Mouse (Mus musculus) neural tube, embryonic 10.5 days (tissue): ENCODE measurements around the gene Lin28b.
"Not testable (repeated sequence)": the region's sequence is repeated elsewhere in the genome, so short reads cannot be mapped to it uniquely, and the experiment has no call there.

ENCODE experiments used
- DNase-seq: peaks from one replicate; pipeline ENCODE4 v3.0.0-alpha.2; 2017; ENCODE audit warnings: low spot score; ENCODE audit errors: extremely low spot score

Gene Lin28b

DNA sequence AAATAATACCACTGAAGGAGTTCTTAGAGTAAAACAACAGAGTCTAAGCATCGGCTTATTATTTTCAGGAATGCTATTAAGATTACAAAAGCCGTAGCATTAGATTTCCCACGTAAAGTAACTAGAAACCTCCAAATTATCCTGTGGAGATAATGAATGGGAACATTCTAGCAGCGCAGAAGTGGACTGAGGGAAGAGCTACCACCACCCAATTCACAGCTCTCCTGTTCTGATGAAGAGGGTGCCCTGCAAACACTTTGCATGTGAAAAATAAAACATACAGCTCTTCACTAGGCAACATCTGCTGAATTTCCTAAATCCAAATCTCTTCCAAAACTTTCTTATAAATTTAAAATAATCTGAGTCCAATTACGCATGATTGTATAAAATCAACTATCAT lies 74.1 kb downstream of the Lin28b start:
- DNase-seq, result no peak

DNA sequence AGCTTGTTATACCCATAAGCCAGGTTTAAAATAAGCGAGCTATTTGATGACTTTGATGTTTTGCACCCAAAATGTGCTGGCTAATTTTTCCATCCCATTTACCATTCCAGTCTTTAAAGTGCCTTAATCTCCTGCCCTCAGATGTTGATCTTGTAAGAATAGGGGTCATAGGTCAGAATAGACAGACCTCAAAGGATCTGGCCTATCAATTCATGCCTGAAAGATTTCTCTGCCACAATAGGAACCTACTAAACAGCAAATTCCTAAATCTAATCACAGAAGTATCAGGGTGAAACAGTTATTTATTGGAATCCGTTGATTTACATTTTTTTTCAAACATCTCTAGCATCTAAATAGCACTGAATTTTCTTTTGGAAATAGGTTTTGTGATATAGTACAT lies 74.5 kb downstream of the Lin28b start:
- DNase-seq, result no peak

DNA sequence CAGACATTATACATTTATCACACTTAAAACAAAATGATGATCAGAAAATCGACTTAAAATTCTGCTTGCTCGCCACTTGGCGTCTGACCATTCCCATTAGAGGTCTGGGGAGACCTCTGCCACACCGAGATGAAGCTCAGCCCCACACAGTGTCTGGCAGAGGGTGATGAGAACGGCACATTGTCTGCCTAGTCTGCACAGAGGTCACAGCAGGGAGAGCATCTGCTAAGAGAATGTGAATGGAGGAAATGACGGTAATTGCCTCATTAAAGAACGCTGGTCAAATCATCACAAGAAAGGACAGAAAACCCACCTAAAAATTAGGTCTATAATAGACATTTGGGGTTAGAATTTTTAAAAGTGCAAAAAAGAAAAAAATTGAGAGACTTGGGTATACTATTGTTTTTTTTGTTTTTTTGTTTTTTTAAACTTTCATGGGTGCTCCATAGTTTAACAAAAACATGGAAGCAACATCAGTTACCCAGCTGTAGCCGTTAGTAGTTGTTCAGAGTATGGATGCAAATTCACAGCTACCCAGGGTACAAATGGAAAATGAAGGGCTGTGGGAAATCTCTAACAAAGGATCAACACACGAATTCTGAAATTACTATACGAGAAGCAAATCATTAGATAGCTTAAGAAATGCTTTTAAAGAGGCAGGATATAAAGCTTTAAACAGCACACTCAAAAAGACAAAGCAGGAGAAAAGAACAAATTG lies 75.4 kb downstream of the Lin28b start:
- peak; percentile 37 for DNase-seq

DNA sequence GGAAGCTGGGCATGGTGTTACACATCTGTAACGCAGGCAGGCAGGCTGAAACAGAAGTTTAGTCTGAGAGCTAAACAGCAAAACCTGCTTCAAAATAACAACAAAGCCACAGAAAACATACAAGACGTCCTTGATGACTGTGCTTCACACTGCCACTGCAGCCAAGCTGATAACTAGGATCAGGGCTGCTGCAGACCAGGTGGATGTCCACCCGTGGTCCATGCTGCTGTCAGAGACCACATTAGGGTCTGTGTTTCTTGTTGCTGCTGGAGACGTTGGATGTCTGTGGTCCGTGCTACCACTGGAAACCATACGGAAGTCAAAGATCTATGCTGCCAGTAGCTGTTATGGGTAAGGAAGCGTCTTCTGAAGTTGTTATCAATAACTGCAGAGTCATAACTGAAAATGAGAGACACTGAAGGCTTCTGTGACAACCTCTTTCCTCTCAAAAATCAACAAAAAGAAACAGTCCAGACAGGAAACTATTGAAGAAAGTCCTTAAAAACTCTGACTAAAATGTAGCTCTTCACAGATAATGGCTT lies 86.4 kb downstream of the Lin28b start:
- no peak for DNase-seq

DNA sequence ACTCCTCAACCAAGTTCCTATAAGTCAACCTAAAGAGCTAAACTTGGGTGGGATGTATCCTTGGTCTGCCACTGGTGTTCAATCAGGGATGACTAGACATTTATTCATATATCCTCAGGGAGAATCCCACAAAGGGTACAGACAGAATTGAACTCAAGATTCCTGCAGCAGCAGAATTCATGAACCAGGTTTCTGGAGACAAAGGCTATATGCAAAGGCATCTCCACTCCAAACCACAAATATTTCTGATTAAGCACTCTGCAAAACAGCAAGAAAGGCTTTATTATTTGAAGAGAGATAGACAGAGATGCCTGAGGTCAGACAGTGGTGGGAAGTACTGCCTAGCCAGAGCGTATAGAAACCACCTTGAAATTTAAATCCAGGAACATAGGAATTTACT lies 88.0 kb downstream of the Lin28b start:
- no peak for DNase-seq

DNA sequence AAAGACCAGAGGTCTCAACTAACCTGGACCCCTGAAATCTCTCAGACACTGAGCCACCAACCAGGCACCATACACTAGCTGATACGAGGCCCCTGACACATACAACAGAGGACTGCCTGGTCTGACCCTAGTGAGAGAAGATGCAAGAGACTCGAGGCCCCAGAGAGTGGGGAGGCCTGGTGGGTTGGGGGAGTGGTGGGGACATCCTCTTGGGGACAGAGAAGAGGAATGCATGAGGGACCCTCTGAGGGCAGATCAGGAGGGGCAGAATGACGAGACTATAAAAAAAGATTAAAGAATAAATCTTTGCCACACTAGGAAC lies 103.6 kb downstream of the Lin28b start:
- DNase-seq, result no peak

DNA sequence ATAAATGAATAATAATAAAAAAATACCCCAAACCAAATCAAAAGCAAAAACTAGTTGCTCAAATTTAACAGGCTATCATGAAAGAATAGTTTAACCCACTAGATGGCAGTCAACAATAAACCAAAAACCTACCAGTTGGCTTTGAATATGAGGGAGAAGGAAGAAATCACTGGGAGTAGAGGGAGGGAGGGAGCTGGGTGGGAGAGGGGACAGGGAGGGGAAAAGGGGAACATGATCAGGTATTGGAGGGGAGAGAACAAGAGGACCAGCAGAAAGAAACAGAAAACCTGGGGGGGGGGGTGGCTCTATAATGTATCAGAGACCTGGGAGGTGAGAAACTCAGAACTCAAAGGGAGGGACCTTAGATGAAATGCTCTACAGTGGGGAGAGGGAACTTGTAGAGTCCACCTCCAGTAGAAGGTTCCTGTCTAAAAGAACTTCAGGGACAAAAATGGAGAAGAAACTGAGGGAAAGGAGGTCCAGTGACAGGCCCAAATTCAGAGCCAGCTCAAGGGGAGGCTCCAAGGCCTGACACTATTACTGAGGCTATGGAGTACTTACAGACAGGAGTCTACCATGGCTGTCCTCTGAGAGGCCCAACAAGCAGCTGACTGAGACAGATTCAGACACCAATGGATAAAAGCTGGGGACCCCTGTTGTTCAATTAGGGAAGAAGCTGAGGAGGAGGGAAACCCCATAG lies 104.1 kb downstream of the Lin28b start:
- DNase-seq, result peak; percentile 12

DNA sequence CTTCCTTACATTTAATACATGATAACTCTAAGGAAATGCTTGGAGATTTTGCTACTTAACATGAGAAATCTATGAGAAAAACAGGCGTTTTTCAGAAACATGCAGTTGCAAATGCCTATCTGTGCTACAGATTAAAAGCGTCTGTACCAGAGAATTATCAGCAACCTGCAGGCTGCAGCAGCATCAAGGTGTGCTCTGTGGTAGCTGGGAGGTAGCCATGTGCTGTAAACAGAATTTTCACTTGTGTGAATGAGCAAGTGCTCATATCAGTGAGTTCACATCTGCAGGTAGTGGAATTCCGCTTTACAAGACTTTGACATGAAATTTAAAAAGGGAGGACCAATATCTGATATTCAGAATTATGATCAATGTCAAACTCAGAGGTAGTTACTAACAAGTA lies 107.9 kb downstream of the Lin28b start:
- no peak for DNase-seq

DNA sequence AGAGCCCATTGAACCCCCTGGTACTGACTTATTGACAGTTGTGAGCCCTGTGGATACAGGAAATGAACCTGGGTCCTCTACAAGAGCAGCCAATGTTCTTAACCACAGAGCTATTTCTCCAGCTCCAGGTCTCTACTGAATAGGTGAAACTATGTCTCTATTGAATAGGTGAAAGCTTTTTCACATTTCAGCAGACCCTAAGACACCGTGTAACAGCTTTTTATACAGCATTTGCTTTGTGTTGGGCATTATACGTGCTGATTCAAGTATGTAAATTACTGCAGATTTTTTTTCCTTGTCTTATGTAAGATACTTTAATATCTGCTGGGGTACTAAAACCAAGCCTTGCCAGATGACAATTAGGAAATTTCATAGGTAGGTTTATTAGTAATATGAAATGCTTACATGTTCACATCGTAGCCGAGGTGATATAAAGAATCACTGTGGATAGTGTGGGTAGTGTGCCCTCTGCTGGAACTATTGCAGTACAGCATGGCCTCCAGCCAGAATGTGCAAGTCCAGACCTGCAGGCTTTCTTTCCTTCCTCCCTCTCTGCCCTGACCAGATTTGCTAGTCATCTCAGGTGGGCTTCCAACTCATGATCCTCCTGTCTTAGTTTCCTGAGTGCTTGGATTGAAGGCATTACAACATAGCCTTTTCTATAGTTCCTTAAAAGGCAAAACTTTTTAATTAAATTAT lies 113.1 kb downstream of the Lin28b start:
- peak; percentile 63 for DNase-seq

DNA sequence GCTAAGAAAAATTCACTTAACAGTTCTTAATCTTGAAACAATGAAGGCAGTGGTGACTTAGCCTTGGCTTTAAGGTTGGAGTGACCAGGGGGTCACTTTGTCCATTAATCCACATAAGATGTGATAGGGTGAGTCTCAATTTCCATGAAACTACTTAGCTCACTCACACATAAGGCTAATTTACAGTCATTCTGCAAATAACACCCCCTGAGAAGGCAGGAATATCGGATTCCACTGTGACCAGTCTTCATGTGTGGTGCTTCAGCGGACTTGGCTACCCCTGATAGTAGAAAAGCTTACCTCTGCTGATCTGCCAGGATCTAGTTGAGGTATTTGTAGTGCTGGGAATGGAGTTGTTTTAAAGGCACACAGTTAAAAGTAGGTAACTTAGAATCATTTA lies 115.7 kb downstream of the Lin28b start:
- peak; percentile 4 for DNase-seq

DNA sequence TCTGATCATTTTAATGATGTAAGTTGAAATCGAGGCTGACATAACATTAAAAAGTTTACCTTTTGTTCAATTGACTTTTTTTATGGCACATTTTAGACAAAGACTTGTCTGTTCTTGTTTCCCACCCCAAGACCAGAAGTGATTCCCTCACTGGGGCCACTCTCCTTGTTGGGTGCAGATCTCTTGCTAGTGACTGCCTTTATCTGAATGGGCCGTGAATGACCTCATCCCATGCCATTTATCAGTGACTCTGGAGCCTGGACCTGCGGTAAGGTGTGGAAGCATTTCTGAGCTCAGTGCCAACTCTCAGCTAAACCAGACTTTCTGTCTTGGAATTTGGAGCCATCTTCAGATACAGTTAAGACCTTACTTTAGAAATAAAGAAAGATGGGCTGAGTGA lies 116.6 kb downstream of the Lin28b start:
- DNase-seq, result peak; percentile 8

DNA sequence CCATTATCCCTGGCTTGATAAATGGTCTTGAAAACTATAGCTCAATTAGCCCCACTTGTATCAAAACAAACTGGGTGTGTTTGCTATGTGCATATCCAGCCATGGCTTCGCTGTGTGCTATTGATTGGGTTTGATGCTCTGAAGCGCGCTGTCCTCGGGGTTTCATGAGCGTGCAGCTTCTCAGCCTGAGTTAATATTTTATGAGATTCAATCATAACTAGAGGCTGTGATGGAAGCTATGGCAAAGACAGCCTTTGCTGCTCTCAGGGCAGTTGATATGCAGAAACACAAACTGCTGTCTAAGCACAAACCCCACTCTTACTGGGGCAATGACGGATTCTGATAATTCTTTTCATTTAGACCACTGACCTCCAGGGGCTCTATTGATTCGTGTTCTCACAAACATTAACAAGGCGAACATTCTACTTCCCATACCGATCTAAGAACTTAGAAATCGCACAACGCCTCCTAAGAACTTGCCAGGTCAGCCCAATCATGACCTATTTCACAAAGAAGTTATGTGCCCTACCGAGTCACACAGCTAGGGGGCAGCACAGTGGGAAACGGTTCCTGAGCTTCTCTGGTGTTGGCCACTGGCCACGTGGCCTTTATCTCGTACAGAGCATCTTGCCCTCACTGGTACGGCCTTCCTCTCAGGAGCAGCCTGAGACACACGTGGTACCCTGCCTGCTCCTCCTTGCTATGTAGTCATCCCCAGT lies 119.0 kb downstream of the Lin28b start:
- DNase-seq, result peak; percentile 12

DNA sequence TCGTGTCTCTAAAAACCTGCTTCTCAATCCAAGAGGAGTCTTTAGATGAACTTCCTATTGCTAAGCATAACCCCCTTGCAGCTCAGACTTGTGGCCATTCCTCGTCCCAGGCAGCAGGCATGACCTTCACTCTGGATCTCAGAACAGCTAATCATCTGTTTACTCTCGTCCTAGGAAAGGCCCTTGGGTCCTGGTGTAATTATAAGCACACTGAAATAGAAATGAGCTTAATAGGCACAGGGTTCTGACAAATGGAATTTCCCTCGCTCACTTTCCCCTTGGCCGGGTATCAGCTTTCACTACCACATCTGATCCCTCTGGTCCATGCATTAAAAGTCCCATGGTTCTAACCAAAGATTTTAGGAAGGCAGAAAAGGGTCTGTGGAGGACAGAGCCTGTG lies 122.8 kb downstream of the Lin28b start:
- DNase-seq, result peak; percentile 7

DNA sequence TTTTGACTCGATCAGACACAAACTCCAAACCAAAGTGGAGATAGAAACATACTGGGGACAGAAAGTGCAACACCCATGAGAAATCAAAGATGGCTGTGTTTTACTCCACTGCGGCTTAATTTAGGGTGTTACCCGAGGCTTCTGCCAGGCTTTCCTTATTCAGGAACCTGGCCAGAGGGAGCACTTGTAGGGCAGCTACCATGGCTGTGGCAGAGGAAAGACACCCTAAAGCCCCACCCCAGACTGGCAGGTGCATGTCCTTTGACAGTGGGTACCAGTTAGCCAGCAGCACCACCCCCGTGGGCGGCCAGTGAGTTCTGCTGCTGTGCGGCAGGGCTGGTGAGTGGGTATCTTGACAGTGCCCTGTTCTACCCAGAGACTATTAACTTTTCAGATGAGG lies 130.1 kb downstream of the Lin28b start:
- no peak for DNase-seq

DNA sequence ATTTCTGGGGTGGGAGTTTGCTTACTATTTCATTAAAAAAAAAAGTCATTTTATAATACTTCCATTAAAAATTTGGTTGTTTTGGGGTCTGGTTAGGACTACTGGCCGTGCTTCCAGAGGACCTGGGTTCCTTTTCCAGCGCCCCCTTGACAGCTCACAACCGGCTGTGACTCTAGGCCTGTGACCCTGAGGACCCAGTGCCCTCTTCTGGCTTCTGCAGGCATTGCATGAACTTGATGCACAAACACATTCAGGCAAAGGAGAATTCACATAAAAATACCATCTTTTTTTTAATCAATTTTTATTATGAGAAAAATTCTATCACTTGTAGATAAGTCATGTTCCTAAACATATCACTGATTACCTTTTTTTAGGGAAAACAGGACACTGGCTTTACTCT lies 138.1 kb downstream of the Lin28b start:
- not testable (repeated sequence) for DNase-seq

DNA sequence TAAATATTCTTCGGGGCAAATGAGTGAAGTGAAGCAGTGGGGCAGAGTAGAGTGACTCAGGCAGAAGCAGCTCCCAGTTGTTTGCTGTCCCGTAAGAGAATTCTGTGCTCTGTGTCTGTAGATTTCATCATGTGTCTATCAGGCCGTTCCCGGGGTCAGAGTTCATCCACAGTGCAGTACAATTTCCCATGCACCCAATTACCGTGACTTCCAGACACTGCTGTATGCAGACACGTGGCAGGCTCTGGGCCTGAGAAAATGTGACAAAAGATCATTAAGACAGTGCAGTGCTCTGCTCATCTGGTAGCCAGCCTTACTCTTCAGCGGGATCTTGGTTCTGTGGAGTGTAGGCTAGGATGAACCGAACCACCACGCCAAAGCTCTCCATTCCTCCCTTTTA lies 141.0 kb downstream of the Lin28b start:
- DNase-seq, result peak; percentile 26

DNA sequence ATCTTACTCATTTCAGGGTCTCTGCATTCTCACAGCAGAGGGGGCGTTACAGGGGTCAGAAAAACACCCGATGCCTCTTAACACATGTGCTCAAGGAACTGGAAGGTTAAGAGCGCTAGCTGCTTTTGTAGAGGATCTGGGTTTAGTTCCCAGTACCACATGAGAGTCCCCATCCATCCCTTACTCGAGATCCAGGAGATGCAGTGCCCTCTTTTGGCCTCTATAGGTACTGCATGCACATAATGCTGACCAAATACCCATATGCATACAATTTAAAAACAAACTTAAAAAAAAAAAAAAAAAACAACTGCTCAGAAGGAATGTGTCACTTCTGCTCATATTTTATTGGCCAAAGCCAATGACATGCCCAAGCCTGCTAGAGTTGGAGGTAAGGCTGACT lies 141.8 kb downstream of the Lin28b start:
- no peak for DNase-seq

DNA sequence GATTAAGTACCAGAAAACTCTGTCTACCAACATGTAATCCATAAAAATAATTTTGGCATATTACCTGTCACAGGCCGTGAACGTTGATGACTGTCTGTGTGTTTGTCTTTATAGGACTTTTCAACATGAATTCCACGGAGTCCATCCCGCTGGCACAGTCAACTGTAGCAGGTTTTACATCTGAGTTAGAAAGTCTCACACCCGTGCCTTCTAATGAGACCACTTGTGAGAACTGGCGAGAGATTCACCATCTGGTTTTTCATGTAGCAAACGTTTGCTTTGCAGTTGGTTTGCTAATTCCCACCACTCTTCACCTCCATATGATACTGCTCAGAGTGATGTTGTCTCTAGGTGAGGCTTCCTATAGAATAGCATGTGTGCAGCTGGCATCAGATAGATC lies 147.1 kb downstream of the Lin28b start:
- DNase-seq, result no peak

DNA sequence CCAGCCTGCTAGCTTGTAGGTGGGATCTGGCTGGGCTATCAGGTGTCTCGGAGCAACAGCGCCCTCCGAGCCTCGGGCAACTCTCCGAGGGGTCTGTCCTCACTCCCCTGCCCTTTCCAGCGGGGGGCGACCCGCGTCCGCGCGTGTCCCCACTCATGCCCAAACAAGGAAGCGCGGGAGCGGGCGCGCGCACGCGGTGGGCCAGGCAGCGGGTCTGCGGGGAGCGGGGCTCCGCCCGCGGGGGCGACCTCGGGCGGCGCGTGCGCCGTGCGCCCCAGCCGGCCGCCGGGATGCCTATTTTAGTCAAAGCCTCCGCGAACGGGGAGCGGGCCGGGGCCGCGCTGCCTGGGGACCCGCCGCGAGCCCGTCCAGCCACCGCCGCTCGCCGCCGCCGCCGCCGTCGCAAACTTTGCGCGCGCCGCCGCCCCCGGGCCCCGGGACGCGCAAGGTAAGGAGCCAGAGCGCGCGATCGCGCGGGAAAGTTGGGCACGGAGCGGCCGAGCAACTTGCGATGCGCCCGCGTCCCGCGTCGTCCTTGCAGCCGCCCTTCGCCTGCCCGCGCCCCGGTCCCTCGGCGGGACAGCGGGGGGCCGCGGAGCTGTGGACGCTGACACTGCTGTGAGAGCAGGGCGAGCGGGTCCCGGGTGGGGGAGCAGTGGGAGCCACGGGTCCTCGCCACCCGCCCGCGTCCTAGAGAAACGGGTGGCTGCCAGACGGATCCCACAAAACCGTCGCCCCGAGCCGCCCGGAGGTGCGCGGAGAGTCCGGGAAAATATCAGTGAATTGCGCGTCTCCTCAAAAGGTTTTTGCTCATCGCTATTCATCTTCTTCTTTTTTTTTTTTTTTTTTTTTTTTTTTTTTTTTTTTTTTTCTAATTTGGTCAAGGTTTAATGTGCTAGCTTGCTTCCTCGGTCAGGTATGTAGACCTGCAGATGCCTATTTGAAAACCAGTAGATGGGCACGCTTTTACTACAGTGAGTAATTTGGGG lies 150.5 kb downstream of the Lin28b start, which contains the start of gene Bves:
Gene Bves (plus strand): TSS at position 339 of the 989 bp plus-strand sequence.
- peak; percentile 79 for DNase-seq

DNA sequence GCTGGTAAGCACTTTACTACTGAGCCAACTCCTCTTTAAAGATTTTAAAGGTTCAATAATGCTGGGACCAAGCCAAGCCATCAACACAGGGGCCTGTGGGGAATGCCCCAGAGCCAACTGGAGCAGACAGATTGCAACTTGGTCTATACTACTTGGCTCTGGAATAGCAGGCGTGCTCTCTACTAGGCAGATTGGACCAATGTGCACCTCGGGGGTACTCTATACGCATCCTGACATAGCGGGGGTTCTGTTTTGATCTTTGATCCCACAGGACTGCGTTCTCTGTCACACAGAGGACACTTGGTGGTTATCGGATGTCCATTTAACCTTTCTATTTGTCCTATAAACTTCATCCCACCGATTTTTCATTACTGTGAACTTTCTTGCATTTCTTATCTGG lies 151.3 kb downstream of the Lin28b start:
- DNase-seq, result peak; percentile 19
